Comparison of ENCODE assay signal across 8 mouse cellular contexts in the genomic region with DNA sequence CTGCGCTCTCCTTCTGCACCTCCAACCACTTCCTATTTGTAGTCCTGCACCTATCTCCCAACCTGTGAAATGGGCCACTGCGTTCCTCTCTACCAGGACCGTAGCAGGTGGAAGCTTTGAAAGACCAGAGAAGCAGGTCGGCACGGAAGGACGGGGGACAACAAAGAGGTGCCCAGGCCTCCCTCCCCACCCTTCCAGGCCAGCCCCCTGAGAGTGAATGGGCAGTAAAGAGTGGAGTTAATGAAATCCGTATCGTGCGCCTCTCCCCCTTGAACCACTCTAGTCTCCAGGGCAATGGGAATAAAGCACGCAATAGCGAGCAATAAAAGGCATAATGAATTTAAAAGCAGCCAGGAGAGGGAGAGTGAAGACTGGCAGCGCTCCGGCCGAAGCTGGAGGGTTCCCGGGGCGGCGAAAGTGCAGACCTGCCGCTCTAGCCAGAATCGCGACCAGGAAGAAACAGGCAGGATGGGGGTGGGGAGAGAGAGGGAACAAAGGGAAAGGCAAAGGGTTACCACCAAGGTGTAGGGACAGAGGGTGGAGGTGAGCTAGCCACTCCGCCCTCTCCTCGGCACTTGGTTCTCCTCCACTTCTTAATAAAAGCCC. TPM values are rescaled to one million over a fixed set of nuclear protein-coding genes. Genes with fewer than 3 reads are reported as not detected.
A peak's percentile ranks its signal among the peaks of the same experiment; 100 is the strongest.
DNase-seq lines count a peak whose midpoint lies in the region; ATAC-seq lines count a peak whose summit lies in the region.

No protein-coding gene starts in this region.

- DNase-seq in retina, embryonic 14.5 days (ENCODE audit: low spot score), result peak; percentile 49
- DNase-seq in retina, postnatal 1 day, result no peak
- peak; percentile 26 for DNase-seq in kidney, postnatal 14 days
- no peak for DNase-seq in gastrocnemius, postnatal 4 days (ENCODE audit: low spot score in 2 of 2)
- no peak for DNase-seq in adrenal gland, postnatal 36 days
- DNase-seq in right cerebral cortex, postnatal 25 days, result no peak

- no peaks in the 10 kb centered on the region for H3K36me3 ChIP-seq in forebrain, embryonic 13.5 days (ENCODE audit: poor library complexity, severe bottlenecking)
- H3K36me3 ChIP-seq in stomach, embryonic 14.5 days (ENCODE audit: control insufficient read depth, insufficient read depth, low read length), result no peaks in the 10 kb centered on the region

- peak; percentile 22 for ATAC-seq in forebrain, embryonic 13.5 days
- 0 out of 2 replicates have a peak, but pooled peaks have one; percentile 19 for ATAC-seq in stomach, embryonic 14.5 days (ENCODE audit: insufficient number of reproducible peaks, insufficient read depth, low FRiP score, low read depth)

- H3K9ac ChIP-seq in forebrain, embryonic 13.5 days, result peak overlapping the region; percentile 58
- no peak overlapping the region; the same call in 1 of the 2 replicates for H3K9ac ChIP-seq in stomach, embryonic 14.5 days (replicated peaks; ENCODE audit: low read depth, low read length)

- no peaks in the 10 kb centered on the region for H3K9me3 ChIP-seq in forebrain, embryonic 13.5 days (replicated peaks)
- no peaks in the 10 kb centered on the region for H3K9me3 ChIP-seq in stomach, embryonic 14.5 days (ENCODE audit: control insufficient read depth, low read depth, low read length)

- H3K27ac ChIP-seq in forebrain, embryonic 13.5 days, result peak overlapping the region; percentile 100
- peak overlapping the region; percentile 79 for H3K27ac ChIP-seq in stomach, embryonic 14.5 days (ENCODE audit: low read length)

- H3K4me3 ChIP-seq in forebrain, embryonic 13.5 days, result peak overlapping the region; percentile 26
- no peak overlapping the region for H3K4me3 ChIP-seq in stomach, embryonic 14.5 days (ENCODE audit: low read depth, low read length)

- peaks cover 4% of the 10 kb centered on the region; the same call in 1 of the 2 replicates for H3K27me3 ChIP-seq in forebrain, embryonic 13.5 days
- no peaks in the 10 kb centered on the region for H3K27me3 ChIP-seq in stomach, embryonic 14.5 days (ENCODE audit: control insufficient read depth, insufficient read depth, low read length)

- H3K4me1 ChIP-seq in forebrain, embryonic 13.5 days, result peaks cover 82% of the 10 kb centered on the region
- peaks cover 39% of the 10 kb centered on the region for H3K4me1 ChIP-seq in stomach, embryonic 14.5 days (ENCODE audit: control insufficient read depth, insufficient read depth, low read length)

- 2% methylated on average over 22 of the region's 22 CpGs for WGBS in forebrain, embryonic 13.5 days
- WGBS in stomach, embryonic 14.5 days, result 12% methylated on average over 22 of the region's 22 CpGs

- H3K4me2 ChIP-seq in forebrain, embryonic 13.5 days, result peak overlapping the region; percentile 58
- peak overlapping the region; percentile 27; the same call in 1 of the 2 replicates for H3K4me2 ChIP-seq in stomach, embryonic 14.5 days (replicated peaks; ENCODE audit: low read depth, low read length)

RNA-seq across cellular contexts. Expression of gene Ccdc33, which starts 5.2 kb away (rescaled TPM):
- 1.1 and 1.8 TPM in 2 replicates for polyA plus RNA-seq in forebrain, embryonic 13.5 days (2015; fragmentation: Nextera tagmentation; extraction: Ambion mirVana)
- 0.91 TPM in 1 of 2 replicates, not detected in the other for polyA plus RNA-seq in stomach, embryonic 14.5 days (2014; fragmentation: Nextera tagmentation; extraction: Ambion mirVana)
- total RNA-seq in gastrocnemius, postnatal 4 days (2021), result not detected
- under 1 TPM in 1 of 2 experiments, not detected in 1; 0.99 TPM for total RNA-seq in adrenal gland, postnatal 36 days (2021)

RNA-seq across cellular contexts. Expression of gene Stra6, which starts 49.8 kb away (rescaled TPM):
- 7.1 and 7.7 TPM in 2 replicates for polyA plus RNA-seq in forebrain, embryonic 13.5 days (2015; fragmentation: Nextera tagmentation; extraction: Ambion mirVana)
- 4.3 and 6.0 TPM in 2 replicates for polyA plus RNA-seq in stomach, embryonic 14.5 days (2014; fragmentation: Nextera tagmentation; extraction: Ambion mirVana)
- 1 to 10 TPM in 1 of 2 experiments, under 1 TPM in 1; 0.74 to 1.1 TPM for total RNA-seq in gastrocnemius, postnatal 4 days (2021)
- total RNA-seq in adrenal gland, postnatal 36 days (2021), result 1 to 10 TPM; 1.2 to 2.1 TPM

Comparison
In these comparisons a context has a peak if more than half of its experiments do, and no peak if none do; other contexts are left out.
1. DNase-seq: peak in retina, embryonic 14.5 days (single experiment) and kidney, postnatal 14 days (single experiment); none in retina, postnatal 1 day (single experiment), gastrocnemius, postnatal 4 days (0 of 2), adrenal gland, postnatal 36 days (0 of 2) and right cerebral cortex, postnatal 25 days (single experiment).